21 mouse cellular contexts compared by ENCODE assay signal in genomic region chr10:126952375-126952774, GRCm38 (mm10). TPM values are rescaled to one million over a fixed set of nuclear protein-coding genes. Genes with fewer than 3 reads are reported as not detected.
A peak's percentile ranks its signal among the peaks of the same experiment; 100 is the strongest.
DNase-seq lines count a peak whose midpoint lies in the region; ATAC-seq and TF ChIP-seq lines count a peak whose summit lies in the region.
"Had no signal": no experiment of that assay in that cellular context is flagged by ENCODE, and none has a peak within 500 bp of the region (broad histone marks: within the 10 kb centered on the region; RNA-seq: fewer than 3 reads in every experiment).

No protein-coding gene starts in this region.

- H3K4me2 ChIP-seq in hindbrain, postnatal 0 days (ENCODE audit: low read depth, low read length) = no peak overlapping the region
- no peak overlapping the region for H3K4me2 ChIP-seq in hindbrain, embryonic 13.5 days
- no peak overlapping the region for H3K4me2 ChIP-seq in liver, embryonic 12.5 days
- H3K4me2 ChIP-seq: forebrain, embryonic 12.5 days; hindbrain, embryonic 12.5 days; kidney, embryonic 15.5 days; neural tube, embryonic 15.5 days had no signal

- no peak for ATAC-seq in hindbrain, postnatal 0 days
- ATAC-seq in hindbrain, embryonic 13.5 days (ENCODE audit: low FRiP score) = no peak
- no peak for ATAC-seq in liver, embryonic 12.5 days
- ATAC-seq: CD4-positive, CD25-positive, alpha-beta regulatory T cell, adult 4 months; midbrain, embryonic 16.5 days had no signal

- no peak overlapping the region for H3K9ac ChIP-seq in hindbrain, postnatal 0 days (replicated peaks; ENCODE audit: low read length)
- no peak overlapping the region for H3K9ac ChIP-seq in hindbrain, embryonic 13.5 days
- H3K9ac ChIP-seq in liver, adult 2 months (ENCODE audit: low read depth, low read length) = no peak overlapping the region
- no peak overlapping the region for H3K9ac ChIP-seq in liver, embryonic 12.5 days
- H3K9ac ChIP-seq: forebrain, embryonic 12.5 days; hindbrain, embryonic 12.5 days; kidney, embryonic 15.5 days; neural tube, embryonic 15.5 days had no signal

- peak; percentile 61 for DNase-seq in cerebellum, adult 9-10 months
- no peak for DNase-seq in cerebellum, adult 11-12 months
- no peak for DNase-seq in hindbrain, postnatal 0 days (ENCODE audit: low spot score)
- DNase-seq in liver, adult 2 months (ENCODE audit: extremely low read depth, low read depth, low spot score) = no peak
- DNase-seq in adrenal gland, postnatal 10 days = no peak
- DNase-seq: gastrocnemius, postnatal 36 days; heart, postnatal 10 days; lung, adult 2 months; lung, postnatal 4 days; spleen, adult 18-20 months had no signal

- H3K9me3 ChIP-seq in hindbrain, postnatal 0 days (ENCODE audit: low read length) = no peaks in the 10 kb centered on the region
- 0 out of 2 replicates have a peak, but pooled peaks cover 3% of the 10 kb centered on the region for H3K9me3 ChIP-seq in hindbrain, embryonic 13.5 days
- H3K9me3 ChIP-seq in liver, embryonic 12.5 days (replicated peaks) = peaks cover 3% of the 10 kb centered on the region; the same call in 1 of the 2 replicates
- H3K9me3 ChIP-seq: forebrain, embryonic 12.5 days; heart, embryonic 10.5 days; kidney, embryonic 15.5 days; neural tube, embryonic 15.5 days had no signal

- 89% methylated on average over 1 of the region's 1 CpGs for WGBS in hindbrain, postnatal 0 days
- WGBS in hindbrain, embryonic 13.5 days = 97% methylated on average over 1 of the region's 1 CpGs
- WGBS in liver, adult 2 months = 80% methylated on average over 1 of the region's 1 CpGs
- 69% methylated on average over 1 of the region's 1 CpGs for WGBS in liver, embryonic 12.5 days (ENCODE audit: insufficient replicate concordance)
- 83% methylated on average over 1 of the region's 1 CpGs for WGBS in bone marrow, adult 2 months

- H3K4me3 ChIP-seq in hindbrain, postnatal 0 days (ENCODE audit: low read length) = no peak overlapping the region
- H3K4me3 ChIP-seq in hindbrain, embryonic 13.5 days = no peak overlapping the region
- H3K4me3 ChIP-seq in liver, adult 2 months (ENCODE audit: insufficient read depth, low read depth, low read length) = no peak overlapping the region
- H3K4me3 ChIP-seq in liver, embryonic 12.5 days = no peak overlapping the region
- H3K4me3 ChIP-seq in bone marrow, adult 2 months (replicated peaks; ENCODE audit: control insufficient read depth, low read depth, low read length) = no peak overlapping the region
- H3K4me3 ChIP-seq: forebrain, embryonic 12.5 days; heart, embryonic 10.5 days; hindbrain, embryonic 12.5 days; kidney, embryonic 15.5 days; neural tube, embryonic 15.5 days had no signal

- TF ChIP-seq CTCF in hindbrain, postnatal 0 days (IDR thresholded peaks at IDR 0.05; ENCODE audit: low read depth) = peak; percentile 23; the same call in 1 of the 2 replicates
- TF ChIP-seq CTCF in liver, adult 2 months (IDR thresholded peaks at IDR 0.05; ENCODE audit: low read depth, low read length) = peak; percentile 12; the same call in 1 of the 2 replicates
- 0 out of 2 replicates have a peak, but pooled peaks have one; percentile 16 for TF ChIP-seq CTCF in bone marrow, adult 2 months (IDR thresholded peaks at IDR 0.05; ENCODE audit: control insufficient read depth, insufficient read depth, low read length)

- no peak for TF ChIP-seq POLR2A in liver, adult 2 months (IDR thresholded peaks at IDR 0.05; ENCODE audit: extremely low read depth, insufficient read depth, low read length)
- TF ChIP-seq POLR2A in bone marrow, adult 2 months (IDR thresholded peaks at IDR 0.05; ENCODE audit: borderline replicate concordance, control insufficient read depth, low read depth, low read length) = no peak

- H3K79me2 ChIP-seq in liver, adult 2 months (ENCODE audit: control insufficient read depth, insufficient read depth, low read length) = no peaks in the 10 kb centered on the region

- no peaks in the 10 kb centered on the region for H3K36me3 ChIP-seq in hindbrain, postnatal 0 days (ENCODE audit: insufficient read depth, low read length)
- H3K36me3 ChIP-seq in hindbrain, embryonic 13.5 days = no peaks in the 10 kb centered on the region
- no peaks in the 10 kb centered on the region for H3K36me3 ChIP-seq in liver, adult 2 months (ENCODE audit: control insufficient read depth, insufficient read depth, low read length)
- H3K36me3 ChIP-seq in liver, embryonic 12.5 days = no peaks in the 10 kb centered on the region
- H3K36me3 ChIP-seq: forebrain, embryonic 12.5 days; heart, embryonic 10.5 days; hindbrain, embryonic 12.5 days; kidney, embryonic 15.5 days; neural tube, embryonic 15.5 days had no signal

- H3K27me3 ChIP-seq in hindbrain, postnatal 0 days (ENCODE audit: insufficient read depth, low read length) = no peaks in the 10 kb centered on the region
- peaks cover 78% of the 10 kb centered on the region for H3K27me3 ChIP-seq in hindbrain, embryonic 13.5 days
- no peaks in the 10 kb centered on the region for H3K27me3 ChIP-seq in liver, adult 2 months (ENCODE audit: control insufficient read depth, insufficient read depth, low read length)
- peaks cover 18% of the 10 kb centered on the region for H3K27me3 ChIP-seq in liver, embryonic 12.5 days (replicated peaks)
- H3K27me3 ChIP-seq: kidney, embryonic 15.5 days had no signal

- H3K4me1 ChIP-seq in hindbrain, postnatal 0 days (ENCODE audit: insufficient read depth, low read length) = 0 out of 2 replicates have a peak, but pooled peaks cover 5% of the 10 kb centered on the region
- peaks cover 10% of the 10 kb centered on the region for H3K4me1 ChIP-seq in hindbrain, embryonic 13.5 days (replicated peaks)
- no peaks in the 10 kb centered on the region for H3K4me1 ChIP-seq in liver, adult 2 months (ENCODE audit: control insufficient read depth, insufficient read depth, low read length)
- peaks cover 26% of the 10 kb centered on the region for H3K4me1 ChIP-seq in liver, embryonic 12.5 days
- H3K4me1 ChIP-seq in bone marrow, adult 2 months (ENCODE audit: control insufficient read depth, insufficient read depth, low read length) = no peaks in the 10 kb centered on the region

- H3K27ac ChIP-seq in hindbrain, postnatal 0 days = no peak overlapping the region
- H3K27ac ChIP-seq in hindbrain, embryonic 13.5 days = no peak overlapping the region
- H3K27ac ChIP-seq in liver, adult 2 months (replicated peaks; ENCODE audit: insufficient read depth, low read depth, low read length) = no peak overlapping the region
- H3K27ac ChIP-seq in liver, embryonic 12.5 days = no peak overlapping the region
- no peak overlapping the region for H3K27ac ChIP-seq in bone marrow, adult 2 months (ENCODE audit: control insufficient read depth, insufficient read depth, low read depth, low read length, poor library complexity)
- H3K27ac ChIP-seq: forebrain, embryonic 12.5 days; heart, embryonic 10.5 days; hindbrain, embryonic 12.5 days; neural tube, embryonic 15.5 days had no signal

RNA-seq across cellular contexts. Expression of gene Ctdsp2, which starts 26.1 kb away (rescaled TPM):
- total RNA-seq in hindbrain, postnatal 0 days (2014; rRNA removed) = 64.5 and 64.7 TPM in 2 replicates
- polyA plus RNA-seq in hindbrain, postnatal 0 days (2015; fragmentation: Nextera tagmentation; extraction: Ambion mirVana) = 15.0 and 16.7 TPM in 2 replicates
- polyA plus RNA-seq in hindbrain, embryonic 13.5 days (2015; fragmentation: Nextera tagmentation; extraction: Ambion mirVana) = 18.9 and 19.8 TPM in 2 replicates
- total RNA-seq in liver, adult 2 months (2014; rRNA removed) = 18.4 and 25.7 TPM in 2 replicates
- 23.1 and 29.3 TPM in 2 replicates for polyA plus RNA-seq in liver, adult 2 months (2012; rRNA removed)
- 22.2 and 24.0 TPM in 2 replicates for polyA plus RNA-seq in liver, embryonic 12.5 days (2016; fragmentation: Nextera tagmentation; extraction: Ambion mirVana)
- 31.5 and 43.9 TPM in 2 replicates for polyA plus RNA-seq in bone marrow, adult 2 months (2011; ENCODE audit: insufficient read depth, insufficient read length, low replicate concordance, missing spikeins)
- 100 to 1,000 TPM; 137 to 168 TPM for total RNA-seq in adrenal gland, postnatal 10 days (2021)

RNA-seq across cellular contexts. Expression of gene Avil, which starts 48.1 kb away (rescaled TPM):
- total RNA-seq in hindbrain, postnatal 0 days (2014; rRNA removed) = 0.52 and 1.3 TPM in 2 replicates
- 0.98 and 1.4 TPM in 2 replicates for polyA plus RNA-seq in hindbrain, postnatal 0 days (2015; fragmentation: Nextera tagmentation; extraction: Ambion mirVana)
- polyA plus RNA-seq in hindbrain, embryonic 13.5 days (2015; fragmentation: Nextera tagmentation; extraction: Ambion mirVana) = 5.5 and 5.9 TPM in 2 replicates
- total RNA-seq in liver, adult 2 months (2014; rRNA removed) = 0.09 and 0.20 TPM in 2 replicates
- 0.06 TPM in 1 of 2 replicates, not detected in the other for polyA plus RNA-seq in liver, adult 2 months (2012; rRNA removed)
- polyA plus RNA-seq in liver, embryonic 12.5 days (2016; fragmentation: Nextera tagmentation; extraction: Ambion mirVana) = 0.18 and 0.19 TPM in 2 replicates
- not detected in 2 replicates for polyA plus RNA-seq in bone marrow, adult 2 months (2011; ENCODE audit: insufficient read depth, insufficient read length, low replicate concordance, missing spikeins)
- 1 to 10 TPM in 1 of 2 experiments, under 1 TPM in 1; 0.72 to 2.1 TPM for total RNA-seq in adrenal gland, postnatal 10 days (2021)
- total RNA-seq: common myeloid progenitor, adult 5-6 weeks had no signal
- polyA plus RNA-seq: forebrain, embryonic 12.5 days; heart, embryonic 10.5 days had no signal

RNA-seq across cellular contexts. Expression of gene Atp23, which starts 51.2 kb away (rescaled TPM):
- total RNA-seq in hindbrain, postnatal 0 days (2014; rRNA removed) = 12.5 and 14.3 TPM in 2 replicates
- polyA plus RNA-seq in hindbrain, postnatal 0 days (2015; fragmentation: Nextera tagmentation; extraction: Ambion mirVana) = 19.1 and 20.2 TPM in 2 replicates
- polyA plus RNA-seq in hindbrain, embryonic 13.5 days (2015; fragmentation: Nextera tagmentation; extraction: Ambion mirVana) = 10.6 and 10.9 TPM in 2 replicates
- total RNA-seq in liver, adult 2 months (2014; rRNA removed) = 5.9 and 8.3 TPM in 2 replicates
- 5.5 and 6.4 TPM in 2 replicates for polyA plus RNA-seq in liver, adult 2 months (2012; rRNA removed)
- polyA plus RNA-seq in liver, embryonic 12.5 days (2016; fragmentation: Nextera tagmentation; extraction: Ambion mirVana) = 13.9 and 14.4 TPM in 2 replicates
- polyA plus RNA-seq in bone marrow, adult 2 months (2011; ENCODE audit: insufficient read depth, insufficient read length, low replicate concordance, missing spikeins) = 0.83 and 3.3 TPM in 2 replicates
- 10 to 100 TPM in 1 of 2 experiments, 1 to 10 TPM in 1; 7.4 to 11.3 TPM for total RNA-seq in adrenal gland, postnatal 10 days (2021)
